Mouse (Mus musculus): Measurements from ENCODE around the gene Cacna1a. TPM values are rescaled to one million over a fixed set of nuclear protein-coding genes. Genes with fewer than 3 reads are reported as not detected.

Cacna1a gene
- total RNA-seq (2014; rRNA removed; ENCODE audit: low replicate concordance): 1.3 and 8.6 TPM in 2 replicates
- 4.2 and 4.3 TPM in 2 replicates for polyA plus RNA-seq (2015; fragmentation: Nextera tagmentation; extraction: Ambion mirVana)

GRCm38 (mm10) chr8:84388275-84388674 is at the start of gene Cacna1a:
TSS of gene Cacna1a (plus strand) at chr8:84388440.
- DNase-seq (ENCODE audit: low spot score) (no peak), ATAC-seq (ENCODE audit: insufficient read depth, low read depth) (0 out of 2 replicates have a peak, but pooled peaks have one; percentile 7)
- H3K27me3 ChIP-seq (ENCODE audit: control insufficient read depth, insufficient read depth, low read length): no peaks in the 10 kb centered on the region
- no peaks in the 10 kb centered on the region for H3K9me3 ChIP-seq (replicated peaks; ENCODE audit: control insufficient read depth, low read length)
- 51% methylated on average over 3 of the region's 3 CpGs for WGBS
- H3K4me1 ChIP-seq (ENCODE audit: control insufficient read depth, insufficient read depth): peaks cover 22% of the 10 kb centered on the region
- H3K27ac ChIP-seq (ENCODE audit: low read depth): peak within 1 kb of the TSS; percentile 75
- H3K4me3 ChIP-seq (ENCODE audit: low read depth, low read length): no peak within 1 kb of the TSS
- H3K36me3 ChIP-seq (replicated peaks; ENCODE audit: control insufficient read depth, insufficient read depth, low read length): no peaks in the 10 kb centered on the region
- no peak within 1 kb of the TSS for H3K9ac ChIP-seq (replicated peaks; ENCODE audit: low read depth, low read length)
- TF ChIP-seq CTCF (IDR thresholded peaks at IDR 0.05; ENCODE audit: low read depth): no peak
- TF ChIP-seq EP300 (IDR thresholded peaks at IDR 0.05; ENCODE audit: low read depth): no peak
- H3K4me2 ChIP-seq (ENCODE audit: low read depth, low read length): peak within 1 kb of the TSS; percentile 18; the same call in 1 of the 2 replicates

DNA sequence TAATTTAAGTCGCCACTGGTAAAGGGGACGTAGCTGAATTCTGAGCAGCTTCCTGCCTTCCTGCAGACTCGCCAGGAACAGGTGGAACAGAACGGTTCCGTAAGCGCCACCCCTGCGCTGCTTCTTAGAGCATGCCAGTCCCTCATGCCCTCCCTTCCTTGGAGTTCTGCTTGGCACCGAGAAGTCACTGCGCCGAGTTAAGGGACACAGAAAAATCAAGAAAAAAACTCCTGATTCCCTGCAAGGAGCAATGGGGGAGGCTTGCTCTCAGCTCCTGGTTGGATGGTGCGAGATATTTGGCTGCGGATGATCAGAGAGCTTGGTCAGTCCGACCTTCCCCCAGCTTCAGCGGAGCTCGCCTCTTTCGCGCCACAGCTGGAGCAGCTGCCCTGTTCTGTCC is 49.7 kb upstream of the Cacna1a start:
- ATAC-seq (ENCODE audit: insufficient read depth, low read depth): no peak
- WGBS: 16% methylated on average over 17 of the region's 17 CpGs
- Histone ChIP-seq H3K4me3 (ENCODE audit: low read depth, low read length) (no peak overlapping the region), H3K27me3 (ENCODE audit: control insufficient read depth, insufficient read depth, low read length) (peaks cover 30% of the 10 kb centered on the region), H3K4me2 (ENCODE audit: low read depth, low read length) (no peak overlapping the region), H3K4me1 (ENCODE audit: control insufficient read depth, insufficient read depth) (no peaks in the 10 kb centered on the region), H3K9me3 (replicated peaks; ENCODE audit: control insufficient read depth, low read length) (no peaks in the 10 kb centered on the region), H3K9ac (replicated peaks; ENCODE audit: low read depth, low read length) (no peak overlapping the region), H3K36me3 (replicated peaks; ENCODE audit: control insufficient read depth, insufficient read depth, low read length) (no peaks in the 10 kb centered on the region), H3K27ac (ENCODE audit: low read depth) (no peak overlapping the region)
- DNase-seq (ENCODE audit: low spot score): no peak
- TF ChIP-seq CTCF (IDR thresholded peaks at IDR 0.05; ENCODE audit: low read depth): no peak
- no peak for TF ChIP-seq EP300 (IDR thresholded peaks at IDR 0.05; ENCODE audit: low read depth)

DNA sequence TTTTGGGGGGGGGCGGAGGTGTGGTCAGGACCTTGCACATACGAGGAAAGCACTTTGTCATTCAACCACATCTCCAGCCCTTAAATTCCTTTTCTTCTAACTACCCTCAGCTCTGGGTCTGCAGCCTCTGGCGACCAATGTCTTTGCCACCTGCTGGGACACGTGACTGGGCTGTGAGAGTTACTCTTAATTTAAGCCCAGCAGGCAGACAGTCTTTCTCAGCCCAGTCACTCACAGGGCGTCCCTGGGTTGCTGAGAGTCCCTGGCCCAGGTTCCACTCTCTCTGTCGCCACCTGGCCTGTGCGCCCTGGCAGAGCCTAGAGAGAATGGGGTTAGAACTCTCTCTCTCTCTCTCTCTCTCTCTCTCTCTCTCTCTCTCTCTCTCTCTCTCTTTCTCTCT is 48.9 kb upstream of the Cacna1a start:
- no peak overlapping the region for H3K4me2 ChIP-seq (ENCODE audit: low read depth, low read length)
- WGBS: 11% methylated on average over 7 of the region's 7 CpGs
- H3K4me1 ChIP-seq (ENCODE audit: control insufficient read depth, insufficient read depth): no peaks in the 10 kb centered on the region
- H3K27ac ChIP-seq (ENCODE audit: low read depth): no peak overlapping the region
- H3K27me3 ChIP-seq (ENCODE audit: control insufficient read depth, insufficient read depth, low read length): peaks cover 30% of the 10 kb centered on the region
- no peak overlapping the region for H3K9ac ChIP-seq (replicated peaks; ENCODE audit: low read depth, low read length)
- H3K4me3 ChIP-seq (ENCODE audit: low read depth, low read length): no peak overlapping the region
- no peaks in the 10 kb centered on the region for H3K9me3 ChIP-seq (replicated peaks; ENCODE audit: control insufficient read depth, low read length)
- no peak for DNase-seq (ENCODE audit: low spot score)
- no peak for ATAC-seq (ENCODE audit: insufficient read depth, low read depth)
- H3K36me3 ChIP-seq (replicated peaks; ENCODE audit: control insufficient read depth, insufficient read depth, low read length): no peaks in the 10 kb centered on the region
- no peak for TF ChIP-seq CTCF (IDR thresholded peaks at IDR 0.05; ENCODE audit: low read depth)
- TF ChIP-seq EP300 (IDR thresholded peaks at IDR 0.05; ENCODE audit: low read depth): no peak

GRCm38 (mm10) chr8:84339867-84340266 is 48.4 kb upstream of the Cacna1a start:
- no peaks in the 10 kb centered on the region for H3K9me3 ChIP-seq (replicated peaks; ENCODE audit: control insufficient read depth, low read length)
- H3K27ac ChIP-seq (ENCODE audit: low read depth): no peak overlapping the region
- no peak for DNase-seq (ENCODE audit: low spot score)
- no peak overlapping the region for H3K4me3 ChIP-seq (ENCODE audit: low read depth, low read length)
- H3K27me3 ChIP-seq (ENCODE audit: control insufficient read depth, insufficient read depth, low read length): peaks cover 30% of the 10 kb centered on the region
- no peak for ATAC-seq (ENCODE audit: insufficient read depth, low read depth)
- no peaks in the 10 kb centered on the region for H3K36me3 ChIP-seq (replicated peaks; ENCODE audit: control insufficient read depth, insufficient read depth, low read length)
- no peaks in the 10 kb centered on the region for H3K4me1 ChIP-seq (ENCODE audit: control insufficient read depth, insufficient read depth)
- TF ChIP-seq EP300 (IDR thresholded peaks at IDR 0.05; ENCODE audit: low read depth) (no peak), CTCF (IDR thresholded peaks at IDR 0.05; ENCODE audit: low read depth) (no peak)
- 55% methylated on average over 4 of the region's 4 CpGs for WGBS
- H3K4me2 ChIP-seq (ENCODE audit: low read depth, low read length): no peak overlapping the region
- no peak overlapping the region for H3K9ac ChIP-seq (replicated peaks; ENCODE audit: low read depth, low read length)

- Histone ChIP-seq H3K9me3 (replicated peaks; ENCODE audit: control insufficient read depth, low read length) (no peaks in the 10 kb centered on the region), H3K36me3 (replicated peaks; ENCODE audit: control insufficient read depth, insufficient read depth, low read length) (no peaks in the 10 kb centered on the region), H3K4me3 (ENCODE audit: low read depth, low read length) (no peak overlapping the region), H3K9ac (replicated peaks; ENCODE audit: low read depth, low read length) (no peak overlapping the region), H3K4me1 (ENCODE audit: control insufficient read depth, insufficient read depth) (no peaks in the 10 kb centered on the region), H3K4me2 (ENCODE audit: low read depth, low read length) (no peak overlapping the region), H3K27ac (ENCODE audit: low read depth) (no peak overlapping the region), H3K27me3 (ENCODE audit: control insufficient read depth, insufficient read depth, low read length) (peaks cover 30% of the 10 kb centered on the region)
- WGBS: 2% methylated on average over 2 of the region's 2 CpGs
- no peak for DNase-seq (ENCODE audit: low spot score)
- no peak for TF ChIP-seq EP300 (IDR thresholded peaks at IDR 0.05; ENCODE audit: low read depth)
- TF ChIP-seq CTCF (IDR thresholded peaks at IDR 0.05; ENCODE audit: low read depth): no peak
- no peak for ATAC-seq (ENCODE audit: insufficient read depth, low read depth)
Measured at GRCm38 (mm10) chr8:84340671-84341070, 47.6 kb upstream of the Cacna1a start.

GRCm38 (mm10) chr8:84345493-84345892 is 42.7 kb upstream of the Cacna1a start:
- DNase-seq (ENCODE audit: low spot score) (no peak), ATAC-seq (ENCODE audit: insufficient read depth, low read depth) (no peak)
- WGBS: 60% methylated on average over 7 of the region's 7 CpGs
- Histone ChIP-seq H3K27ac (ENCODE audit: low read depth) (no peak overlapping the region), H3K9me3 (replicated peaks; ENCODE audit: control insufficient read depth, low read length) (no peaks in the 10 kb centered on the region), H3K27me3 (ENCODE audit: control insufficient read depth, insufficient read depth, low read length) (peaks cover 5% of the 10 kb centered on the region; the same call in 1 of the 2 replicates), H3K4me1 (ENCODE audit: control insufficient read depth, insufficient read depth) (no peaks in the 10 kb centered on the region), H3K4me3 (ENCODE audit: low read depth, low read length) (no peak overlapping the region), H3K36me3 (replicated peaks; ENCODE audit: control insufficient read depth, insufficient read depth, low read length) (no peaks in the 10 kb centered on the region), H3K9ac (replicated peaks; ENCODE audit: low read depth, low read length) (no peak overlapping the region), H3K4me2 (ENCODE audit: low read depth, low read length) (no peak overlapping the region)
- TF ChIP-seq CTCF (IDR thresholded peaks at IDR 0.05; ENCODE audit: low read depth) (no peak), EP300 (IDR thresholded peaks at IDR 0.05; ENCODE audit: low read depth) (no peak)
